Mouse (Mus musculus) stomach, postnatal 0 days (tissue): ENCODE data around the gene Mecom. TPM values are rescaled to one million over a fixed set of nuclear protein-coding genes. Genes with fewer than 3 reads are reported as not detected.

ENCODE experiments used
- ATAC-seq: fragments of 200-750 bp; cut with Nextera tagmentation; 2 replicates; pipeline ENCODE4 v1.8.0; 2017; ENCODE audit not compliant: low FRiP score, low TSS enrichment
- DNase-seq: peaks from one replicate; pipeline ENCODE4 v3.0.0-alpha.2; 2016; ENCODE audit warnings: low spot score
- H3K27ac ChIP-seq: fragments of 300-500 bp; sonication (generic); replicated peaks from 2 replicates; pipeline ENCODE4 v1.5.1; 2014; ENCODE audit warnings: mild to moderate bottlenecking, control low read depth
- H3K27me3 ChIP-seq: fragments of 300-500 bp; sonication (generic); 2 replicates; pipeline ENCODE4 v1.6.1; 2014; ENCODE audit warnings: low read length; ENCODE audit not compliant: control insufficient read depth, insufficient read depth
- H3K36me3 ChIP-seq: fragments of 300-500 bp; sonication (generic); 2 replicates; pipeline ENCODE4 v1.6.1; 2014; ENCODE audit warnings: low read length, mixed read lengths; ENCODE audit not compliant: control insufficient read depth, insufficient read depth
- H3K4me1 ChIP-seq: fragments of 300-500 bp; sonication (generic); replicated peaks from 2 replicates; pipeline ENCODE4 v1.6.1; 2014; ENCODE audit warnings: antibody characterized with exemption; ENCODE audit not compliant: control insufficient read depth, insufficient read depth
- H3K4me2 ChIP-seq: fragments of 300-500 bp; sonication (generic); replicated peaks from 2 replicates; pipeline ENCODE4 v1.6.1; 2014; ENCODE audit warnings: low read depth, mild to moderate bottlenecking, control low read depth, moderate library complexity
- H3K4me3 ChIP-seq: fragments of 300-500 bp; sonication (generic); 2 replicates; pipeline ENCODE4 v1.5.1; 2014; ENCODE audit warnings: low read depth, low read length, control low read depth
- H3K9ac ChIP-seq: fragments of 300-500 bp; sonication (generic); 2 replicates; pipeline ENCODE4 v1.6.1; 2014; ENCODE audit warnings: mild to moderate bottlenecking, low read length, control low read depth, mixed read lengths
- H3K9me3 ChIP-seq: fragments of 300-500 bp; sonication (generic); 2 replicates; pipeline ENCODE4 v1.6.1; 2016; ENCODE audit warnings: low read length; ENCODE audit not compliant: control insufficient read depth
- CTCF ChIP-seq: IDR thresholded peaks from 2 replicates; pipeline ENCODE4 v1.5.1; 2016; ENCODE audit warnings: antibody characterized with exemption, low read depth, mild to moderate bottlenecking, moderate library complexity
- EP300 ChIP-seq: optimal IDR thresholded peaks from 2 replicates; pipeline ENCODE3; 2016; ENCODE audit warnings: antibody characterized with exemption
- WGBS: fragments of 180-500 bp; shearing (Covaris S2); extraction: QIAGEN DNeasy Blood & Tissue Kit; methylation state at CpG from one replicate; pipeline ENCODE4 v1.1.7; 2014; 5-methylcytosine and 5-hydroxymethylcytosine counted together
- polyA plus RNA-seq: library from polyadenylated mRNA; unstranded; fragments of >200 nt; fragmentation: Nextera tagmentation; extraction: Ambion mirVana; gene quantifications from 2 replicates; pipeline ENCODE4 v1.2.1, GENCODE M21; 2015

Mecom gene
- polyA plus RNA-seq, 1 experiment from 2014 or later: 25.7 TPM

DNA sequence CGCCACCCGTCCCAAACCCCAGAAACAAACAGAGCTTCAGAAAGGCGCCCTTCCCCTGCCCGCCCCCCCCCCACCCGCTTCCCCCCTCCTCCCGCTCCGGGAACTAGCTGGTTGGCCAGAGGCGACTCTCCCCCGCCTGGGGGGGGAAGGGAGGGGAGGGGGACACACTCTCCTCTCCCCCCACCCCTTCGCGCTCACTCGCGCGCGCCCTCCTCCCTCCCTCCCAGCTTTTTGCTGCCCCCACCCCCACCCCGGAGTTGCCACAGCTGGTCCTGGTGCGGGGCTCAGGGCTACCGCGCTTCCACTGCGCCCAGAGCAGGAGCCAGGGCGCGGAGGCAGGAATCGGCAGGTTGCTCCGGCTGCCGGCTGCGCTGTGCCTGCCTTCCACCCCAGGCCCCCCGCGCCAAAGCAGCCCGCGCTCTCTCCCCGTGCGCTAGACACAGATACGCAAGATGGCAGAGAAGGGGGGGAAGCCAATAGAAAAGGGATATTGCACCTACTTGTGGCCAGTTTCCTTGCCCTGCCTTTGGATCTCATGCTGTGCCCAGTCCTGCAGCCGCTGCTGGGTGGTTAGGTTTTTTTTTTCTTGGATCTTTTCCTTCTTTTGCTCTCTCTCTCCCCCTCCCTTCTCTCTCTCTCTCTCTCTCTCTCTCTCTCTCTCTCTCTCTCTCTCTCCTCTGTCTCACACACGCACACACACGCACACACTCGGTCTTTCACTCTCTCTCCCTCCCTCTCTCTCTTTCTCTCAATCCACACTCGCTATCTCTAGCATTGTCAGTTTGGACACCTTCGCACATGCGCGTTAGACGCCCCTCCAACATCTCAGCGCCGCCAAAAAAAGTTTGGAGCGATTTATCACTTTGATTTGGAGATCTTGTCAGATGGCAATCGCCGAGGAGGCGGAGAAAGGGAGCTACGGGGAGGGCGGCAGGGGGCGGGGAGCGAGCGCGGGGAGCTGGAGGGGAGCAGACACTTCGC lies 38.6 kb downstream of the Mecom start:
- DNase-seq: peak; percentile 88
- no peak for TF ChIP-seq EP300
- TF ChIP-seq CTCF: peak; percentile 38; the same call in 1 of the 2 replicates
- Histone ChIP-seq H3K36me3 (no peaks in the 10 kb centered on the region), H3K27ac (peak overlapping the region; percentile 96), H3K9me3 (no peaks in the 10 kb centered on the region), H3K4me1 (no peaks in the 10 kb centered on the region), H3K9ac (peak overlapping the region; percentile 83), H3K27me3 (no peaks in the 10 kb centered on the region), H3K4me3 (peak overlapping the region; percentile 70), H3K4me2 (peak overlapping the region; percentile 80)
- ATAC-seq: peak; percentile 27
- under 1% methylated on average over 40 of the region's 55 CpGs for WGBS

DNA sequence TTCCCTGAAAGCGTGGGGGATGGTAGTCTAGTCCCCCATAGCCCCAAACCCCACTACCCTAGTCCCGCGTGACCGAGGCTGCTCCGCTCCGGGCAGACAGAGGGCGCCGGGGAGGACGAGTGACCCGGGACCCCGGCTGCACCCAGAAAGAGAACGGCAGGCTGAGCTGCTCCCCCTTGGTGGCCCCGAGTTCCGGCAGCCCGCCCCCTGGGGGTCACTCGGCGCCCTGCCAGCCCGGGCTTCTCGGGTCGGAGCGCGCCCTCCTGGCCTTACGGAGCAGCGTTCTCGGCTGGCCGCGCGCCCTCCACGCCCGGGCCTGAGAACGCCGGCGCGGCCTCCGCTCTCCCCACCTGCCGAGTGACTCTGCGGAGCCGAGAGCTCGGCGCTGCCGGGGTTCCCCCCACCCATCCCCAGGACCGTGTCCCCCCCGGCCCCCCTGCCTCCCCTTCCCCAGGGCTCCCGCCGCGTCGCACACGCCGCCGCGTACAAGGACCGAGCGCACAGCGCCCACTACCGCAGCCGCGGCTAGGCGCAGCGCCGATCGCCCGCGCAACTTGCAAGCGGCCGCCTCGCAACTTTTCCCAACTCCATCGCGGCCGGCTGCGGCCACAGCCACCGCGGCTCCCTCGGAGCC lies 39.4 kb downstream of the Mecom start:
- H3K9me3 ChIP-seq: no peaks in the 10 kb centered on the region
- peak; percentile 68 for TF ChIP-seq CTCF
- TF ChIP-seq EP300: no peak

DNA sequence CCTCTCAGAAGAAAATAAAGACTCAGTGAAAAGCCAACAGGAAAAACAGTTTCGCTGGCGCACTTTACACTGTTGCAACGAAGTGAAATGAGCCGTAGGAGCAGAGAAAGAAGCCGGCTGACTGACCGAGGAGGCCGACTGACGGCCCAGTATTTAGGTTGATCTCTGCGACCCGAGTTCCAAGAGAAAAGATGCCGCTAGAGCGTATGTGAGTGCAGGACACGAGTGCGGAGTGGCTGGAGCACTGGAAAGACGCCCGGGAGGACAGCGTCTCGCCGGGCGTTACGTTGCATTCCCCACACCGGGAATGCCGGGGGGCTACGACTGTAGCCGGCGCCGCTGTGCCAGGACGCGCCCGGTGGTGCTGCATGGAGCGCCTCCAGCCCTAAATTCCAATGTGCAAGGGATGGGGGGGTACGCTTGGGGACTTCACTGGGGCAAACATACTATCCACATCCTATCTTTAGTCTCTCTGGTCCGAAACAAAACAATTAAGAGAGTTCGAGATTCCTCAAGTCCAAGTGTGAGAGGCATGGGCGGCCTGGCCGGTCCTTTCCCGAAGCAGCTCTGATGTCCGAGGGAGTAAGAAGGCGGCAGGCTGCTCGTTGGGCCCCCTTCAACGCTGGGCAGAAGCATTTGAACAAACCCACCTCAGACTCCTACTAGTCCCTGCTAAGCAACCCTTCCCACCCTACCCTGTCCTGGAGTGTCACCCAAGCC lies 40.1 kb downstream of the Mecom start:
- WGBS: 1% methylated on average over 41 of the region's 41 CpGs

More for the DNA sequence above, 39.4 kb downstream of the Mecom start:
- Histone ChIP-seq H3K27ac (peak overlapping the region; percentile 96), H3K4me1 (no peaks in the 10 kb centered on the region), H3K36me3 (no peaks in the 10 kb centered on the region), H3K27me3 (no peaks in the 10 kb centered on the region), H3K4me2 (peak overlapping the region; percentile 80), H3K4me3 (peak overlapping the region; percentile 70), H3K9ac (peak overlapping the region; percentile 83)
- under 1% methylated on average over 54 of the region's 73 CpGs for WGBS
- peak; percentile 93 for DNase-seq
- peak; percentile 73 for ATAC-seq

DNA sequence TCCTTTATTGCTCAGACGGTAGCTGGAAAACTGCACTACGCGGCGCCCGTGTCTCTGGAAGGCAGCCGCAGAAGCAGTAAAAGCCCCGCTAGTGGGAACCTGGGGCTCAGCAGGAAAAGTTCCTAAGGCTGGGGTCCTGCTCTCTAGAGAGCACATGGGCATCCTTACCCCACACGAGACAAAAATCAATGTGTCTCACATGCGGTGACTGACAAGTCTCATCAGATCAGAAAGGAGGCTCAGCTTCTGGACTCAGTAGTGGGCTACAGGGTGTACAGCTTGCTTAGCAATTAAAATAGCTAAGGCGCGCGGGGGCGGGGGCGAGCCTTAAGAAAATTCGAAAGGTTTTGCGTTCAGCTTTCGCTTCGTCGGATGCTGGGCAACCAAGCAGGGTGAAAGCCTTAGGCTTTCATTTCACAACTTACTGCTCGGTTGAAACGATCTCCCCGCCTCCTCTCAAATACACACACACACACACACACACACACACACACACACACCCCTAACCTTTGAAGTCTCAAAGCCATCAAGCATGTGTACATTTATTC lies 40.7 kb downstream of the Mecom start:
- TF ChIP-seq CTCF: no peak
- TF ChIP-seq EP300: no peak
- Histone ChIP-seq H3K27ac (peak overlapping the region; percentile 96), H3K4me1 (no peaks in the 10 kb centered on the region), H3K9me3 (no peaks in the 10 kb centered on the region), H3K9ac (peak overlapping the region; percentile 83), H3K4me2 (peak overlapping the region; percentile 80), H3K4me3 (peak overlapping the region; percentile 70), H3K36me3 (no peaks in the 10 kb centered on the region), H3K27me3 (no peaks in the 10 kb centered on the region)
- WGBS: 2% methylated on average over 22 of the region's 22 CpGs
- peak; percentile 76 for DNase-seq
- no peak for ATAC-seq

More for the DNA sequence above, 40.1 kb downstream of the Mecom start:
- Histone ChIP-seq H3K4me1 (no peaks in the 10 kb centered on the region), H3K27me3 (no peaks in the 10 kb centered on the region), H3K4me3 (peak overlapping the region; percentile 70), H3K27ac (peak overlapping the region; percentile 96), H3K36me3 (no peaks in the 10 kb centered on the region), H3K9ac (peak overlapping the region; percentile 83), H3K9me3 (no peaks in the 10 kb centered on the region), H3K4me2 (peak overlapping the region; percentile 80)
- ATAC-seq: no peak
- no peak for TF ChIP-seq EP300
- no peak for TF ChIP-seq CTCF
- no peak for DNase-seq

DNA sequence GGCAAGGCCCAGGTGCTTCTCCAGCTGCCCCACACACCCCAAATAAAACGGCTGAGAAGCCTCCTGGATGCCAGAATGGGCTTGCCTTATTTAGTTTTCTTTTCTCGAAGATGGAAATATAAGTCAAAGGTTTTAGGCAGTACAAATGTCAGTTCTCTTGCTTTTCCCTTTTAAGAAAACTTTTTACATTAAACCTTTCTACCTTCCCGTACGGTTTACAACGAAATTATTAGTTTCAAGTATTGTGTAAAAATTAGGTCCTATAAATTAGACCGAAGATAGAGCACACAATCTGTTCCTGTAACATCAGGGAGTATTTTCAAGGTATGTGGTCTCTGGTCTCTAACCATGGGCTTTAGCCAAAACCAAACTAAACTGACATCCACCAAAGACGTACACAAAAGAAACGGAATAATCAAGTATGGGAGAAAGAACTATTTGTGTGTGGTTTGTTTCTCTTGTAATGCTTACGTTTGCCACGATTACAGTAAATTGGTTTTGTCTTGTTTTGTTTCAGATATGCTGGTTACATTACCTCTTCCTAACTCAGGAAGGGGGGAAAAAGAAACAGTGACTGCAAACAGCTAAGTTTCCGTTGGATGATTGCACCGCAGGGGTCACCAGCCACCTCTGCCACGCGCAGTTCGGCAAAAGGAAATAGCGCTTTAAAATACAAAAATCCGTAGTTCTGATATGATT lies 41.3 kb downstream of the Mecom start:
- Histone ChIP-seq H3K27me3 (no peaks in the 10 kb centered on the region), H3K36me3 (no peaks in the 10 kb centered on the region), H3K9me3 (no peaks in the 10 kb centered on the region), H3K4me2 (peak overlapping the region; percentile 80), H3K4me1 (no peaks in the 10 kb centered on the region), H3K9ac (peak overlapping the region; percentile 83), H3K27ac (peak overlapping the region; percentile 96), H3K4me3 (peak overlapping the region; percentile 70)
- no peak for TF ChIP-seq EP300
- TF ChIP-seq CTCF: no peak; the same call in 1 of the 2 replicates
- DNase-seq (no peak), ATAC-seq (no peak)
- 20% methylated on average over 17 of the region's 17 CpGs for WGBS
